ENCODE assay signal across 21 mouse cellular contexts in the genomic region with DNA sequence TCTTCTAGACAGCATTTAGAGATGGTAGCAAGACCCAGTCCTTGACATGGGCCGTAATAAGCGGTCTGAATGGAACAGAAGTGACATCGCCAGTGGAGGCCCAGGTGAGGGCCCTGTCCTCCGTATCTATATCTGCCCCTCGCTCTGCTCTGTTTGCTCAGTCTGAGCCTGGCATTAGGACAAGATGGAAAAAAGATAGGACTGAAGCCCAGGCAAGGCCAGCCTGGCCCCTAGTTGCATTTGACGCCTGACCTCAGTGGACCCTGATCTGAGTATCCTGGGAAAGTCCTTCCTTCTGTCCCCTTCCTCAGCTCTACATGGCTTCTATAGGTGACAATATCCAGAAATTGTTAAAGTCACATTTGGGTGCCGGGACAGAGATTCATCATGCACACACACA.
A peak's percentile ranks its signal among the peaks of the same experiment; 100 is the strongest.
DNase-seq lines count a peak whose midpoint lies in the region; ATAC-seq and TF ChIP-seq lines count a peak whose summit lies in the region.
"Had no signal": no experiment of that assay in that cellular context is flagged by ENCODE, and none has a peak within 500 bp of the region (broad histone marks: within the 10 kb centered on the region; RNA-seq: fewer than 3 reads in every experiment).

No protein-coding gene starts in this region.

- H3K36me3 ChIP-seq in forebrain, embryonic 10.5 days (replicated peaks), result peaks cover 39% of the 10 kb centered on the region
- H3K36me3 ChIP-seq in forebrain, postnatal 0 days (ENCODE audit: insufficient read depth), result no peaks in the 10 kb centered on the region
- H3K36me3 ChIP-seq in midbrain, embryonic 14.5 days (ENCODE audit: control insufficient read depth, insufficient read depth, low read length), result no peaks in the 10 kb centered on the region
- H3K36me3 ChIP-seq in midbrain, postnatal 0 days (ENCODE audit: insufficient read depth, low read length), result no peaks in the 10 kb centered on the region
- H3K36me3 ChIP-seq in hindbrain, embryonic 13.5 days, result peaks cover 5% of the 10 kb centered on the region; the same call in 1 of the 2 replicates
- H3K36me3 ChIP-seq in neural tube, embryonic 15.5 days, result no peaks in the 10 kb centered on the region
- no peaks in the 10 kb centered on the region for H3K36me3 ChIP-seq in kidney, adult 2 months (ENCODE audit: control insufficient read depth, insufficient read depth, low read length)

- DNase-seq in forebrain, embryonic 10.5 days (ENCODE audit: extremely low spot score, low spot score), result no peak
- DNase-seq in forebrain, postnatal 0 days, result no peak
- no peak for DNase-seq in midbrain, embryonic 14.5 days
- no peak for DNase-seq in midbrain, postnatal 0 days (ENCODE audit: low spot score)
- no peak for DNase-seq in thymus, postnatal 4 days
- DNase-seq in kidney, adult 2 months, result no peak
- DNase-seq: cerebellum, adult 9-10 months; gastrocnemius, postnatal 25 days; heart, adult 2 months; kidney, adult 9 months; kidney, postnatal 4 days; lung, adult 2 months; lung, postnatal 4 days; right cerebral cortex, adult 18-20 months; thymus, postnatal 14 days had no signal

- H3K4me2 ChIP-seq in forebrain, postnatal 0 days (ENCODE audit: low read depth), result no peak overlapping the region
- H3K4me2 ChIP-seq in midbrain, embryonic 14.5 days (ENCODE audit: low read length), result no peak overlapping the region
- no peak overlapping the region for H3K4me2 ChIP-seq in midbrain, postnatal 0 days (ENCODE audit: low read depth, low read length, poor library complexity, severe bottlenecking)
- H3K4me2 ChIP-seq in hindbrain, embryonic 13.5 days, result no peak overlapping the region
- no peak overlapping the region for H3K4me2 ChIP-seq in neural tube, embryonic 15.5 days
- H3K4me2 ChIP-seq: liver, embryonic 12.5 days had no signal

- peak overlapping the region; percentile 28; the same call in 1 of the 2 replicates for H3K4me3 ChIP-seq in forebrain, embryonic 10.5 days
- no peak overlapping the region for H3K4me3 ChIP-seq in forebrain, postnatal 0 days (ENCODE audit: low read depth, low read length)
- H3K4me3 ChIP-seq in midbrain, embryonic 14.5 days (replicated peaks; ENCODE audit: low read depth, low read length), result no peak overlapping the region
- no peak overlapping the region for H3K4me3 ChIP-seq in midbrain, postnatal 0 days (ENCODE audit: low read depth, low read length)
- H3K4me3 ChIP-seq in hindbrain, embryonic 13.5 days, result no peak overlapping the region
- H3K4me3 ChIP-seq in neural tube, embryonic 15.5 days (replicated peaks), result no peak overlapping the region
- no peak overlapping the region for H3K4me3 ChIP-seq in kidney, adult 2 months (ENCODE audit: insufficient read depth, low read depth, low read length)
- H3K4me3 ChIP-seq: heart, adult 2 months; limb, embryonic 10.5 days; liver, embryonic 12.5 days; midbrain, embryonic 12.5 days had no signal

- no peak for TF ChIP-seq CTCF in forebrain, postnatal 0 days (IDR thresholded peaks at IDR 0.05; ENCODE audit: low read depth)
- TF ChIP-seq CTCF in midbrain, postnatal 0 days (IDR thresholded peaks at IDR 0.05), result no peak
- no peak for TF ChIP-seq CTCF in kidney, adult 2 months (conservative IDR thresholded peaks at IDR 0.05; ENCODE audit: insufficient read depth, insufficient read length, low read depth, low read length)

- no peak for ATAC-seq in forebrain, postnatal 0 days
- ATAC-seq in midbrain, embryonic 14.5 days (ENCODE audit: low FRiP score, low TSS enrichment), result no peak
- no peak for ATAC-seq in midbrain, postnatal 0 days (ENCODE audit: low FRiP score)
- ATAC-seq in hindbrain, embryonic 13.5 days (ENCODE audit: low FRiP score), result no peak
- no peak for ATAC-seq in neural tube, embryonic 15.5 days (ENCODE audit: low FRiP score)
- ATAC-seq: activated CD4-positive, CD25-positive, alpha-beta regulatory T cell, adult 4 months; liver, embryonic 12.5 days had no signal

- no peak for TF ChIP-seq POLR2A in kidney, adult 2 months (IDR thresholded peaks at IDR 0.05; ENCODE audit: low read depth, low read length)

- 96% methylated on average over 7 of the region's 7 CpGs for WGBS in forebrain, embryonic 10.5 days
- WGBS in forebrain, postnatal 0 days, result 91% methylated on average over 7 of the region's 7 CpGs
- 96% methylated on average over 7 of the region's 7 CpGs for WGBS in midbrain, embryonic 14.5 days
- 97% methylated on average over 7 of the region's 7 CpGs for WGBS in midbrain, postnatal 0 days
- WGBS in hindbrain, embryonic 13.5 days, result 93% methylated on average over 7 of the region's 7 CpGs
- 94% methylated on average over 7 of the region's 7 CpGs for WGBS in neural tube, embryonic 15.5 days
- WGBS in kidney, adult 2 months, result 93% methylated on average over 7 of the region's 7 CpGs

- H3K9ac ChIP-seq in forebrain, postnatal 0 days, result no peak overlapping the region
- H3K9ac ChIP-seq in midbrain, embryonic 14.5 days (replicated peaks; ENCODE audit: low read length), result no peak overlapping the region
- no peak overlapping the region for H3K9ac ChIP-seq in midbrain, postnatal 0 days (replicated peaks; ENCODE audit: low read length, poor library complexity, severe bottlenecking)
- H3K9ac ChIP-seq in hindbrain, embryonic 13.5 days, result no peak overlapping the region
- H3K9ac ChIP-seq in neural tube, embryonic 15.5 days (replicated peaks), result no peak overlapping the region
- H3K9ac ChIP-seq: liver, embryonic 12.5 days; midbrain, embryonic 12.5 days had no signal

- no peaks in the 10 kb centered on the region for H3K9me3 ChIP-seq in forebrain, embryonic 10.5 days
- H3K9me3 ChIP-seq in forebrain, postnatal 0 days (ENCODE audit: low read length), result no peaks in the 10 kb centered on the region
- no peaks in the 10 kb centered on the region for H3K9me3 ChIP-seq in midbrain, embryonic 14.5 days (ENCODE audit: control insufficient read depth, low read length)
- no peaks in the 10 kb centered on the region for H3K9me3 ChIP-seq in midbrain, postnatal 0 days (ENCODE audit: low read length)
- H3K9me3 ChIP-seq in hindbrain, embryonic 13.5 days, result no peaks in the 10 kb centered on the region
- no peaks in the 10 kb centered on the region for H3K9me3 ChIP-seq in neural tube, embryonic 15.5 days (replicated peaks)
- H3K9me3 ChIP-seq: limb, embryonic 10.5 days; liver, embryonic 12.5 days; midbrain, embryonic 12.5 days had no signal

- H3K27ac ChIP-seq in forebrain, embryonic 10.5 days, result peak overlapping the region; percentile 79
- H3K27ac ChIP-seq in forebrain, postnatal 0 days (ENCODE audit: low read depth, low read length), result no peak overlapping the region
- H3K27ac ChIP-seq in midbrain, embryonic 14.5 days (replicated peaks; ENCODE audit: low read depth, low read length), result peak overlapping the region; percentile 49; the same call in 1 of the 2 replicates
- H3K27ac ChIP-seq in midbrain, postnatal 0 days (ENCODE audit: low read depth, low read length), result no peak overlapping the region
- H3K27ac ChIP-seq in hindbrain, embryonic 13.5 days, result peak overlapping the region; percentile 83; the same call in 1 of the 2 replicates
- peak overlapping the region; percentile 66 for H3K27ac ChIP-seq in neural tube, embryonic 15.5 days (replicated peaks)
- H3K27ac ChIP-seq in kidney, adult 2 months (ENCODE audit: insufficient read depth, low read depth, low read length), result no peak overlapping the region
- H3K27ac ChIP-seq: heart, adult 2 months; limb, embryonic 10.5 days; liver, embryonic 12.5 days had no signal

- peaks cover 95% of the 10 kb centered on the region for H3K4me1 ChIP-seq in forebrain, embryonic 10.5 days
- peaks cover 14% of the 10 kb centered on the region for H3K4me1 ChIP-seq in forebrain, postnatal 0 days (ENCODE audit: insufficient read depth)
- H3K4me1 ChIP-seq in midbrain, embryonic 14.5 days (ENCODE audit: control insufficient read depth, insufficient read depth, low read length), result peaks cover 55% of the 10 kb centered on the region
- peaks cover 6% of the 10 kb centered on the region; the same call in 1 of the 2 replicates for H3K4me1 ChIP-seq in midbrain, postnatal 0 days (ENCODE audit: insufficient read depth, low read length)
- H3K4me1 ChIP-seq in hindbrain, embryonic 13.5 days (replicated peaks), result peaks cover 98% of the 10 kb centered on the region
- H3K4me1 ChIP-seq in neural tube, embryonic 15.5 days, result peaks cover 82% of the 10 kb centered on the region
- H3K4me1 ChIP-seq in kidney, adult 2 months (ENCODE audit: control insufficient read depth, insufficient read depth, low read length), result peaks cover 17% of the 10 kb centered on the region

- H3K27me3 ChIP-seq in forebrain, embryonic 10.5 days (ENCODE audit: poor library complexity, severe bottlenecking), result no peaks in the 10 kb centered on the region
- no peaks in the 10 kb centered on the region for H3K27me3 ChIP-seq in forebrain, postnatal 0 days (ENCODE audit: insufficient read depth, low read length)
- H3K27me3 ChIP-seq in midbrain, embryonic 14.5 days (ENCODE audit: control insufficient read depth, insufficient read depth, low read length), result no peaks in the 10 kb centered on the region
- no peaks in the 10 kb centered on the region for H3K27me3 ChIP-seq in midbrain, postnatal 0 days (ENCODE audit: insufficient read depth, low read length)
- no peaks in the 10 kb centered on the region for H3K27me3 ChIP-seq in hindbrain, embryonic 13.5 days
- no peaks in the 10 kb centered on the region for H3K27me3 ChIP-seq in neural tube, embryonic 15.5 days (replicated peaks)
- no peaks in the 10 kb centered on the region for H3K27me3 ChIP-seq in kidney, adult 2 months (replicated peaks; ENCODE audit: control insufficient read depth, insufficient read depth, low read length)
- H3K27me3 ChIP-seq: liver, embryonic 12.5 days; midbrain, embryonic 12.5 days had no signal

Comparison
In these comparisons a context has a peak if more than half of its experiments do, and no peak if none do; other contexts are left out.
1. H3K27ac ChIP-seq: peak in forebrain, embryonic 10.5 days (single experiment), midbrain, embryonic 14.5 days (single experiment), hindbrain, embryonic 13.5 days (single experiment) and neural tube, embryonic 15.5 days (single experiment); none in forebrain, postnatal 0 days (single experiment), midbrain, postnatal 0 days (single experiment) and kidney, adult 2 months (single experiment).